Mouse (Mus musculus) embryonic fibroblast, embryonic 13.5 days (primary cell): ENCODE results near the gene Gm11992.

Experiments
- CTCF ChIP-seq: IDR thresholded peaks from 2 replicates; pipeline ENCODE4 v1.5.1; 2011; ENCODE audit warnings: mild to moderate bottlenecking, control low read depth, low read length, moderate library complexity, borderline replicate concordance; ENCODE audit not compliant: insufficient read depth
- POLR2A ChIP-seq: IDR thresholded peaks from 2 replicates; pipeline ENCODE4 v1.6.1; 2011; ENCODE audit warnings: low read depth, mild to moderate bottlenecking, control low read depth, low read length, moderate library complexity

- no peak for TF ChIP-seq POLR2A
- no peak for TF ChIP-seq CTCF
These were observed 3.5 kb downstream of the Gm11992 start for GRCm38 (mm10) chr11:9051895-9052294.
